Mouse (Mus musculus) right cerebral cortex, postnatal 4 days (tissue): ENCODE data around the gene Podxl2.

ENCODE experiments used
- DNase-seq: peaks from one replicate; pipeline ENCODE4 v3.0.0-alpha.2; 2022

The Podxl2 gene

GRCm38 (mm10) chr6:88827395-88828205, 47.2 kb downstream of the Podxl2 start:
- DNase-seq = no peak

GRCm38 (mm10) chr6:88826965-88827364, 47.9 kb downstream of the Podxl2 start:
- no peak for DNase-seq

GRCm38 (mm10) chr6:88826545-88826944, 48.3 kb downstream of the Podxl2 start:
- peak; percentile 67 for DNase-seq

- DNase-seq = no peak
Measured at GRCm38 (mm10) chr6:88826088-88826487, 48.8 kb downstream of the Podxl2 start.

DNA sequence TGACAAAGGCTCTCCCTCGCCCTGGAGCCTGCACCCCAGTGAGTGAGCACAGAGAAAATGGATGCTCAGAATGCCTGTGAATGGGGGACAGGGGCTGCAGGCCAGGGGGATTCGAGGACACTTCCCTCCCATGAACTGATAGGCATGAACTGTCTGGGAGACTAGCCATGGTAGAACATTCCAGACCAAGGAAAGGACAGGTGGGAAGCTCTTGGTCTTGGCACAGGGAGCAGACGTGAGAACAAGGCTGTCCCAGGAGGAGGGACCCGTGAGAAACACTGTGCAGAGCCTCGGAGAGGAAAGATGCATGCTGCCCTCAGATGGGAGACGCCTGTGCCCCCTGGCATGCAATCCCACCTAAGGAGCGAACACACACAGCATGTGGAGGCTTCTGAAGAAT, 50.7 kb downstream of the Podxl2 start:
- no peak for DNase-seq

DNA sequence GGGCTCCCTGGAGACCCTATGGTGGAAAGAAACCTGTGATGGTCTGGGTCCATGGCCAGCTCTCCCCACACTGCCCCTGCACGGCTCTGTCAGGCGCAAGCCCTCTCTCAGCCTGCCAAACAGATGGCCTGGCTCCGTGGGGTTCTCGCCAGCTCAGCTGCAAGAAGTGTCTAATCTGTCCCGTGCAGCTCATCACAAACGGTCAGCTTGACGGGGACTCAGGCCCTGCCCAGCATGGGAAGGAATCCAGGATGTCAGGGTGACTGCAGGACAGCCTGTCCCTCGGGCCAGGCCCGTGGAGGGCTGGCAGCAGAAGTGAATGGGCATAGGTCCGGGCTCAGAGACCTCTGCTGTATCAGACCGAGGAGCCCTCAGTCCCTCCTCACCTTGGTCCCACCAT, 52.9 kb downstream of the Podxl2 start:
- DNase-seq = no peak

DNA sequence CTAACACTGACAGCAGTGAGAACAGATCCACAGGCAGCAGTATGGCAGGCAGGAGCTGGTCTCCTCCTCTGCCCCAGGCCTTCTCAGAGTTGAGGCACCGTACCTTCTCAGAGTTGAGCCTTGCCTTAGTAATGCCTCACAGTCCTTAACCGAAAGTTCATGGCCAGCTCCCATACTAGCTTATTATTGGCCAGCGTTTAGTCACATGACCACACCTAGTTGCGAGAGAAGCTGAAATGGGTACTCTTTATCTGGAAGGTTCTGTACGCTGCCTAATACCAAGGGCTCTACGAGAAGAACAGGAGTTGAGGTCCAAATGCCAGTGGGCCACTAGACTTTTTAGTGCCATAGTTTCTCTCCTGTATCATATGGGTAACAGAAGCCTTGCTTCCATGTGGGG, 53.5 kb downstream of the Podxl2 start:
- no peak for DNase-seq

DNA sequence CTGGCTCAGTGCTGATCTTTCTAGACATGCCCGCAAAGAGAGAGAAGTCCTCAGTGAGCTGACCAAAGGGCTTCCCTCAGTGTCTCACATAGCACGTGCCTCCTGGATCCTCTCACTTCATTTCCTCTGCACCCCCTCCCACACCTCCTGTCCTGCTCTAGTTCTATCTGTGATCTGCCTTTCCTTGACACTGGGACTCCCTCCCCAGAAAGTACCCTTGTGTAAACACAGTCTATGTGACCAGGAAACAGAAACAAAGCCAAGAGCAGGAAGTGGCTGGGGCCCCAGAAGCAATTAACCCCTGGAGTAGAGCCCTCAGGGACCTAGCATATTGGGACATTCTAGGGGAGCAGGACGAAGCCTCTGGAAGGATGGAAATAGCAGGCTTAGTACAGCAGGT, 54.0 kb downstream of the Podxl2 start:
- DNase-seq = no peak

GRCm38 (mm10) chr6:88816913-88817312, 57.9 kb downstream of the Podxl2 start:
- no peak for DNase-seq

- no peak for DNase-seq
Measured at GRCm38 (mm10) chr6:88815489-88815888, 59.4 kb downstream of the Podxl2 start.

- DNase-seq = no peak
Measured at GRCm38 (mm10) chr6:88815036-88815435, 59.8 kb downstream of the Podxl2 start.

DNA sequence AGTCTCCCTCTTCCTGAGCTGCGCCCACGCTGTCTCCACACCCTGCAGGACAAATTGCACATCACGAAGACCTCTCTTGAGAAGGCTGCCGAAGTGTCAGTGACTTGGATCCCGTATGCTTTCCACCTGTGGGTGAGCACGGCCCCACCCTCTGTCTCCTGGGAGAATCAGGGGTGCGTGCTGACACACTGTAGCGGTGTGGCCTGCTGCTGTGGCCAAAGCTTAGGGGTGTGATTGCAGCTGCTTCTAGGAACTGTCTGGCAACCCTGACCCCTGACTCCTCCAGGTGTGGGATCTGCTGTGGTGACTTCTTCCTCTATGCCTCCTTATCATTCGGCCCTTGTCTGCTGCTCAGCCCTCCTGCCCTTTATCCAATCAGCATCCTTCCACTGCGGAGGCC, 61.0 kb downstream of the Podxl2 start:
- no peak for DNase-seq

GRCm38 (mm10) chr6:88812886-88813285, 62.0 kb downstream of the Podxl2 start:
- DNase-seq = no peak

DNA sequence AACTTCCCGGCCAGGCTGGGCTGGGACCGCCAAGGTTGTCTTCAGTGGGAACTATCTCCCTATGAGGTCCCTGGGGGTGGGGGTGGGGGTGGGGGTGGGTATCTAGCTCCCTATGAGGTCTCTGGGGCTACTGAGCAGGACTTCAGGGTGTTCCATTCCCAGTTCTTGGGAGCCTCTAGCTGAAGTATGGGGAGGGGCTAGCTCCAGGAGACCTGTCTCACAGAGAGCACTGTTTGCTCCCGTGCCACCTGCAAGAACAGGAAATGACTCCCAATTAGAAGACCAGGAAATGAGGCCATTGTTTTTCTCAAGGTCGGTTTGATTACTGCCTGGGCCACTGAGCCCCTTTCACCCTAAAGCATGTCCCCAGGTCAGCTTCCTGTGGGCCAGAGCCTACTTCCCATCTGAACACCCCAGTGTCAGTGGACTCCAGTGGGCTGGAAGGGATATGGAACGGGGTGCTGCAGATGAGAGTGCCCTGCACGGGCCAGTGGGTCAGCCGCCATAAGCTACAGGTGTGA, 62.9 kb downstream of the Podxl2 start:
- DNase-seq = no peak

DNA sequence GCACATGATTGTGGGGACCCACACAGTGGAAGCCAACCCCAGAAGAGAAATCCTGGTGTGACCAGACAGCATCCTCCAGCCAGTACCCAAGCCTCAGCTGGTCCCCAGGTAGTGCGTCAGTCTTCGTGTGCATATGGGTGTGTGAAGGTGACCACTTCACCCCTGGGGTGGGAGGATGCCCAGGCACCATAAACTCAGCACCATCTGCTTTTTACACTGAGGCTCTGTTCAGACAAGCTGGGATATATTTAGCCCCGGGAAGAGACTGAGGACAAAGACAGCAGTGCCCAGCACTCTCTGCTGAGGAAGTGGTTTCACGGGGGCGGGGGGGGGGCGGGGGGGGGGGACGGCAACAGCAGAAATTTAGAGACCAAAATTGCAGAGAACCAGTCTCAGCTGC, 63.4 kb downstream of the Podxl2 start:
- DNase-seq = no peak

- no peak for DNase-seq
Measured at GRCm38 (mm10) chr6:88810291-88810690, 64.6 kb downstream of the Podxl2 start.

- DNase-seq = no peak
Measured at GRCm38 (mm10) chr6:88809091-88810037, 65.5 kb downstream of the Podxl2 start.

GRCm38 (mm10) chr6:88804966-88805577, 69.8 kb downstream of the Podxl2 start:
- no peak for DNase-seq

GRCm38 (mm10) chr6:88803957-88804695, 70.7 kb downstream of the Podxl2 start:
- no peak for DNase-seq

DNA sequence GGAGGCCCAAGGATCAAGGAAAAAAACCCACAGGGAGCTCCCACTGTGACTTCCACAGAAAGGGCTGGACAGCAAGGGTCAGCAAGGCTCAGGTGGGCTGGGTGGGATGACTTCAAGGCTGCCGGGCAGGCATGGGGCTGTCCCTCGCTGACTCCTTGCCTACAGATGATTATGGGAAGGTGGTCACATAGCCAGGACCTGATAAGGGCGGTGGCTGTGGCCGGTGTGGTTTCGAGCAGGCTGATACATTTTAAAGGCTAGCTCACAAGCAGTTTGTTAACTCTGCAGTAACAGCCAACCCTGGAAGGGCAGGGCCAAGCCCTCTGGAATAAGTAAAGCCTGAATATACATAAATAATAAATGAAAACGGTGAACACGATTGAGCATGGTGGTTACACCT, 71.8 kb downstream of the Podxl2 start:
- no peak for DNase-seq

DNA sequence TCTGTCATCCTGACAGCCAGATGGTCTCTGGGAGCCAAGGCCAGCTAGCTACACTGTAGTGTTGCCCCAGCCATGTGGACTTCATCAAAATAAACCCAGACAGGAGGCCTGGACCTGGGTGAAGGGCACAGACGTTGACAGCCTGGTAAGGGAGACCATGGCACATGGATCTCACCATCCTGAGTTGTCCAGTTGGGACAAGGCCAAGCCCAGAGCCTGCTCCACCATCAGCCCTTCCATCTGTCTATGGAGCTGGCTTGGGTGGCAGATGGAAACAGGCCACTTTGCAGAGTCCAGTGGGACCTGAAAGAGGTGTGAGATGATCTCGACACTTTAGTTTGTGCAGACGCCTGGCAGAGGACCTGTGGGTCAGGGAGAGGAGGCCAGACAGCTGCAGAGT, 74.1 kb downstream of the Podxl2 start:
- DNase-seq = no peak

GRCm38 (mm10) chr6:88800191-88800590, 74.7 kb downstream of the Podxl2 start:
- no peak for DNase-seq
